Comparison of ENCODE assay signal across 16 mouse cellular contexts in the genomic region with DNA sequence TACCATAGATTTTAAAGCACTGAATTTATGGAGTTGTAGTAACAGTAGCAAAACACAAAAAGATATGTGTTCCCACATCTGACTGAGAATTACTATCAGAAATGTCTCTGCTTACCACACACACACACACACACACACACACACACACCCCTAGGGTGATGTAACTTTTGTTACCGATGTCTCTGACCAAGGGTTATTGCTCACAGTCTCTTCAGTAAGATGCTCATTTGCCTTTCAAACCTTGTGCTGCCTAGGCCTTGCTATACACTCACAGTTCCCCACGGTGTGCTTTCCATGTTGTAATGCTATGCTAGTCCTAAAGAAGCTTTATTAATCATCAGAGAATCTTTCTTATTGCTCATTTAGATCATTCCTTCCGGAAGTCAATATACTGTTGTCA.
"Had no signal": no experiment of that assay in that cellular context is flagged by ENCODE, and none has a peak within 500 bp of the region (broad histone marks: within the 10 kb centered on the region; RNA-seq: fewer than 3 reads in every experiment).

No protein-coding gene starts in this region.

- H3K27me3 ChIP-seq: neural tube, embryonic 12.5 days; neural tube, embryonic 13.5 days; stomach, embryonic 15.5 days had no signal

- H3K4me2 ChIP-seq: neural tube, embryonic 12.5 days; neural tube, embryonic 13.5 days; stomach, embryonic 15.5 days had no signal

- DNase-seq: retina, postnatal 1 day; right cerebral cortex, adult 18-20 months; right cerebral cortex, postnatal 14 days; right cerebral cortex, postnatal 25 days; right cerebral cortex, postnatal 4 days; spleen, adult 18-20 months; thymus, adult 18-20 months; thymus, adult 2 months; thymus, postnatal 14 days; thymus, postnatal 25 days; thymus, postnatal 36 days; thymus, postnatal 4 days had no signal

- H3K9ac ChIP-seq: neural tube, embryonic 12.5 days; neural tube, embryonic 13.5 days; stomach, embryonic 15.5 days had no signal

- H3K4me3 ChIP-seq: neural tube, embryonic 12.5 days; neural tube, embryonic 13.5 days; stomach, embryonic 15.5 days had no signal

- H3K36me3 ChIP-seq: stomach, embryonic 15.5 days had no signal

- H3K9me3 ChIP-seq: neural tube, embryonic 12.5 days; neural tube, embryonic 13.5 days; stomach, embryonic 15.5 days had no signal

- H3K27ac ChIP-seq: neural tube, embryonic 12.5 days; neural tube, embryonic 13.5 days; stomach, embryonic 15.5 days; stomach, postnatal 0 days had no signal
